Mouse (Mus musculus) brain, adult 10 weeks (tissue): ENCODE measurements around the gene Cox6b2. TPM values are rescaled to one million over a fixed set of nuclear protein-coding genes. Genes with fewer than 3 reads are reported as not detected.

Experiments used
- polyA plus RNA-seq: library from polyadenylated mRNA; stranded (reverse); fragments of 350-450 nt; fragmentation: Illumina TruSeq; extraction: RNeasy Lipid Tissue Mini Kit (QIAGEN cat#74804); gene quantifications from one replicate; pipeline ENCODE4 v1.2.3, GENCODE M21; 2015; ENCODE audit warnings: low read depth, low replicate concordance

The Cox6b2 gene
- polyA plus RNA-seq: 12.2 TPM

GRCm38 (mm10) chr7:4752821-4753570, at the start of gene Cox6b2:
Gene Cox6b2 (minus strand): TSS chr7:4753094.

GRCm38 (mm10) chr7:4792278-4793212, 39.7 kb upstream of the Cox6b2 start, which contains the start of gene Rpl28:
Gene Rpl28 (plus strand): TSS chr7:4792874.

GRCm38 (mm10) chr7:4789436-4789935, 36.6 kb upstream of the Cox6b2 start, which contains the start of gene Tmem238:
Gene Tmem238 (minus strand): TSS chr7:4789656.

GRCm38 (mm10) chr7:4782759-4783158, 29.9 kb upstream of the Cox6b2 start, which contains the start of the genes Il11 and Tmem190:
Gene Il11 (minus strand): TSS chr7:4782859.
Gene Tmem190 (plus strand): TSS chr7:4782937.

GRCm38 (mm10) chr7:4771202-4771601, 18.3 kb upstream of the Cox6b2 start, which contains the start of gene Fam71e2:
Gene Fam71e2 (minus strand): TSS chr7:4771302.

GRCm38 (mm10) chr7:4739544-4740275, 13.2 kb downstream of the Cox6b2 start, which contains the start of gene Kmt5c:
Gene Kmt5c (plus strand): TSS chr7:4740115.

GRCm38 (mm10) chr7:4725169-4725568, 27.7 kb downstream of the Cox6b2 start, which contains the start of gene Tmem150b:
Gene Tmem150b (minus strand): TSS chr7:4725249.

Other genes starting within 250 kb of the Cox6b2 start
- 30.2 TPM for gene Tnnt1, start 236.7 kb downstream of the Cox6b2 start, polyA plus RNA-seq
- 3.3 TPM for gene Tnni3, start 228.9 kb downstream of the Cox6b2 start, polyA plus RNA-seq
- 1.2 TPM for gene Dnaaf3, start 220.6 kb downstream of the Cox6b2 start, polyA plus RNA-seq
- 318 TPM for gene Syt5, start 205.6 kb downstream of the Cox6b2 start, polyA plus RNA-seq
- gene Ptprh, start 149.1 kb downstream of the Cox6b2 start, polyA plus RNA-seq: 0.92 TPM
- gene Tmem86b, start 121.7 kb downstream of the Cox6b2 start, polyA plus RNA-seq: 13.2 TPM
- 99.8 TPM for gene Ppp6r1, start 94.1 kb downstream of the Cox6b2 start, polyA plus RNA-seq
- gene Hspbp1, start 68.0 kb downstream of the Cox6b2 start, polyA plus RNA-seq: 126 TPM
- 257 TPM for gene Brsk1, start 62.5 kb downstream of the Cox6b2 start, polyA plus RNA-seq
- gene Tmem150b, start 27.8 kb downstream of the Cox6b2 start, polyA plus RNA-seq: not detected
- gene Kmt5c, start 13.0 kb downstream of the Cox6b2 start, polyA plus RNA-seq: 21.4 TPM
- gene Fam71e2, start 18.2 kb upstream of the Cox6b2 start, polyA plus RNA-seq: not detected
- gene Il11, start 29.8 kb upstream of the Cox6b2 start, polyA plus RNA-seq: 0.67 TPM
- not detected for gene Tmem190, start 29.8 kb upstream of the Cox6b2 start, polyA plus RNA-seq
- 1.4 TPM for gene Tmem238, start 36.6 kb upstream of the Cox6b2 start, polyA plus RNA-seq
- gene Rpl28, start 39.8 kb upstream of the Cox6b2 start, polyA plus RNA-seq: 466 TPM
- gene Ube2s, start 59.5 kb upstream of the Cox6b2 start, polyA plus RNA-seq: 175 TPM
- gene Shisa7, start 91.6 kb upstream of the Cox6b2 start, polyA plus RNA-seq: 75.7 TPM
- gene Isoc2b, start 117.2 kb upstream of the Cox6b2 start, polyA plus RNA-seq: 10.4 TPM
- 16.9 TPM for gene Isoc2a, start 124.1 kb upstream of the Cox6b2 start, polyA plus RNA-seq
- not detected for gene Gm36210, start 153.4 kb upstream of the Cox6b2 start, polyA plus RNA-seq
- 5.6 TPM for gene Zfp628, start 162.1 kb upstream of the Cox6b2 start, polyA plus RNA-seq
- 103 TPM for gene Nat14, start 168.9 kb upstream of the Cox6b2 start, polyA plus RNA-seq
- gene Ssc5d, start 172.7 kb upstream of the Cox6b2 start, polyA plus RNA-seq: 1.2 TPM
- 0.45 TPM for gene Sbk2, start 211.3 kb upstream of the Cox6b2 start, polyA plus RNA-seq
- gene Sbk3, start 218.1 kb upstream of the Cox6b2 start, polyA plus RNA-seq: 1.1 TPM
- gene Zfp579, start 243.1 kb upstream of the Cox6b2 start, polyA plus RNA-seq: 16.7 TPM